Mouse (Mus musculus) CH12.LX (cell line): ENCODE results near the gene Arel1. TPM values are rescaled to one million over a fixed set of nuclear protein-coding genes. Genes with fewer than 3 reads are reported as not detected.

ENCODE experiments used
- DNase-seq: peaks from one replicate; pipeline ENCODE4 v3.0.0-alpha.2; 2013; ENCODE audit errors: extremely low read depth
- H3K27ac ChIP-seq: 2 replicates; pipeline ENCODE4 v1.5.1; 2012; ENCODE audit warnings: low read depth, mild to moderate bottlenecking, control low read depth, moderate library complexity; ENCODE audit not compliant: insufficient read depth
- H3K27me3 ChIP-seq: replicated peaks from 2 replicates; pipeline ENCODE3; 2012; ENCODE audit warnings: inconsistent platforms
- H3K36me3 ChIP-seq, 2 experiments: replicated peaks in 1 of 2; 2 replicates each; pipeline versions ENCODE3 to v1.6.1; 2012; ENCODE audit warnings: inconsistent platforms in 1 of 2, low read length in 1 of 2, mild to moderate bottlenecking in 1 of 2, mixed read lengths in 1 of 2, moderate library complexity in 1 of 2; ENCODE audit not compliant: control insufficient read depth in 1 of 2, insufficient read depth in 1 of 2
- H3K4me1 ChIP-seq, 2 experiments: 2 replicates each; pipeline ENCODE4 v1.6.1; 2012; ENCODE audit warnings: inconsistent platforms in 1 of 2, moderate library complexity in 1 of 2; ENCODE audit not compliant: insufficient read depth in 2 of 2, control insufficient read depth in 1 of 2
- H3K4me2 ChIP-seq: 2 replicates; pipeline ENCODE4 v1.6.1; 2012; ENCODE audit warnings: low read depth, mild to moderate bottlenecking, control low read depth; ENCODE audit not compliant: poor library complexity, insufficient read depth, severe bottlenecking
- H3K4me3 ChIP-seq, 3 experiments: fragments of 150-350 bp in 1 of 3; sonication (generic) in 1 of 3; replicated peaks in 1 of 3; 2 replicates each; pipeline versions ENCODE3 to v1.5.1; 2011 to 2012; ENCODE audit warnings: low read depth in 2 of 3, low read length in 2 of 3, mild to moderate bottlenecking in 2 of 3, moderate library complexity in 2 of 3, control low read depth in 1 of 3, improper control_type of control experiment in 1 of 3, inconsistent platforms in 1 of 3, mixed read lengths in 1 of 3; ENCODE audit not compliant: poor library complexity in 1 of 3
- H3K79me2 ChIP-seq: replicated peaks from 2 replicates; pipeline ENCODE4 v1.6.1; 2012; ENCODE audit warnings: mild to moderate bottlenecking, moderate library complexity; ENCODE audit not compliant: control insufficient read depth, poor library complexity, insufficient read depth, severe bottlenecking; ENCODE audit errors: extremely low read depth
- H3K9ac ChIP-seq: 2 replicates; pipeline ENCODE4 v1.6.1; 2012; ENCODE audit warnings: low read depth, mild to moderate bottlenecking, control low read depth, moderate library complexity; ENCODE audit not compliant: insufficient read depth
- H3K9me3 ChIP-seq: replicated peaks from 2 replicates; pipeline ENCODE3; 2012; ENCODE audit warnings: low read length, inconsistent platforms, mixed read lengths
- BHLHE40 ChIP-seq: IDR thresholded peaks from 2 replicates; pipeline ENCODE4 v1.6.1; 2011; ENCODE audit warnings: mild to moderate bottlenecking, low read depth, low read length, improper control_type of control experiment
- CHD1 ChIP-seq: IDR thresholded peaks from 2 replicates; pipeline ENCODE4 v1.6.1; 2012; ENCODE audit warnings: low read depth, low read length, improper control_type of control experiment, inconsistent platforms
- CHD2 ChIP-seq: IDR thresholded peaks from 2 replicates; pipeline ENCODE4 v1.6.1; 2011; ENCODE audit warnings: low read length, improper control_type of control experiment
- CTCF ChIP-seq, 2 experiments: IDR thresholded peaks in 1 of 2; conservative IDR thresholded peaks in 1 of 2; 2 replicates each; pipeline ENCODE4 v1.5.1; 2011 to 2012; ENCODE audit warnings: low read depth in 2 of 2, low read length in 2 of 2, improper control_type of control experiment in 1 of 2, inconsistent platforms in 1 of 2, mild to moderate bottlenecking in 1 of 2, moderate library complexity in 1 of 2
- E2F4 ChIP-seq: IDR thresholded peaks from 2 replicates; pipeline ENCODE4 v1.6.1; 2011; ENCODE audit warnings: low read depth, low read length, improper control_type of control experiment; ENCODE audit not compliant: insufficient replicate concordance
- ELF1 ChIP-seq: IDR thresholded peaks from 2 replicates; pipeline ENCODE4 v1.6.1; 2014; ENCODE audit warnings: low read depth, mild to moderate bottlenecking, inconsistent platforms, low read length, improper control_type of control experiment
- EP300 ChIP-seq: IDR thresholded peaks from 2 replicates; pipeline ENCODE4 v1.6.1; 2011; ENCODE audit warnings: low read length, improper control_type of control experiment
- ETS1 ChIP-seq: conservative IDR thresholded peaks from 2 replicates; pipeline ENCODE4 v1.6.1; 2012; ENCODE audit warnings: low read depth, mild to moderate bottlenecking, inconsistent platforms, low read length, improper control_type of control experiment, moderate library complexity
- GABPA ChIP-seq: IDR thresholded peaks from 2 replicates; pipeline ENCODE4 v1.6.1; 2012; ENCODE audit warnings: low read depth, low read length, improper control_type of control experiment, inconsistent platforms; ENCODE audit not compliant: insufficient replicate concordance
- HCFC1 ChIP-seq: IDR thresholded peaks from 2 replicates; pipeline ENCODE4 v1.6.1; 2012; ENCODE audit warnings: low read depth, mild to moderate bottlenecking, inconsistent platforms, low read length, improper control_type of control experiment
- IRF4 ChIP-seq: IDR thresholded peaks from 2 replicates; pipeline ENCODE4 v1.6.1; 2014; ENCODE audit warnings: low read depth, mild to moderate bottlenecking, inconsistent platforms, low read length, improper control_type of control experiment
- KAT2A ChIP-seq: IDR thresholded peaks from 2 replicates; pipeline ENCODE4 v1.6.1; 2012; ENCODE audit warnings: low read length, improper control_type of control experiment, inconsistent platforms; ENCODE audit not compliant: insufficient replicate concordance
- MAFK ChIP-seq: IDR thresholded peaks from 2 replicates; pipeline ENCODE4 v1.6.1; 2011; ENCODE audit warnings: low read length, improper control_type of control experiment; ENCODE audit not compliant: insufficient replicate concordance
- MAX ChIP-seq: IDR thresholded peaks from 2 replicates; pipeline ENCODE4 v1.6.1; 2011; ENCODE audit warnings: low read length, improper control_type of control experiment
- MAZ ChIP-seq: IDR thresholded peaks from 2 replicates; pipeline ENCODE4 v1.6.1; 2012; ENCODE audit warnings: low read depth, mild to moderate bottlenecking, inconsistent platforms, low read length, improper control_type of control experiment, moderate library complexity
- MEF2A ChIP-seq: IDR thresholded peaks from 2 replicates; pipeline ENCODE4 v1.6.1; 2014; ENCODE audit warnings: low read depth, mild to moderate bottlenecking, inconsistent platforms, low read length, improper control_type of control experiment, borderline replicate concordance
- MXI1 ChIP-seq: IDR thresholded peaks from 2 replicates; pipeline ENCODE4 v1.6.1; 2011; ENCODE audit warnings: mild to moderate bottlenecking, low read depth, low read length, improper control_type of control experiment
- MYC ChIP-seq: IDR thresholded peaks from 2 replicates; pipeline ENCODE4 v1.6.1; 2011; ENCODE audit warnings: low read depth, mild to moderate bottlenecking, improper control_type of control experiment, low read length
- NELFE ChIP-seq: IDR thresholded peaks from 2 replicates; pipeline ENCODE4 v1.6.1; 2011; ENCODE audit warnings: low read depth, low read length, improper control_type of control experiment
- NRF1 ChIP-seq: IDR thresholded peaks from 2 replicates; pipeline ENCODE4 v1.6.1; 2014; ENCODE audit warnings: low read depth, mild to moderate bottlenecking, inconsistent platforms, low read length, improper control_type of control experiment, moderate library complexity
- PAX5 ChIP-seq: IDR thresholded peaks from 2 replicates; pipeline ENCODE4 v1.6.1; 2012; ENCODE audit warnings: low read length, inconsistent platforms, mixed read lengths
- POLR2A ChIP-seq: IDR thresholded peaks from 2 replicates; pipeline ENCODE4 v1.6.1; 2011; ENCODE audit warnings: low read depth, mild to moderate bottlenecking, improper control_type of control experiment, low read length
- POLR2AphosphoS2 ChIP-seq: IDR thresholded peaks from 2 replicates; pipeline ENCODE4 v1.6.1; 2011; ENCODE audit warnings: low read depth, low read length, improper control_type of control experiment
- RAD21 ChIP-seq: IDR thresholded peaks from 2 replicates; pipeline ENCODE4 v1.6.1; 2011; ENCODE audit warnings: low read depth, mild to moderate bottlenecking, low read length, improper control_type of control experiment, moderate library complexity
- RCOR1 ChIP-seq: conservative IDR thresholded peaks from 2 replicates; pipeline ENCODE4 v1.6.1; 2012; ENCODE audit warnings: low read depth, mild to moderate bottlenecking, inconsistent platforms, low read length, improper control_type of control experiment
- SIN3A ChIP-seq: IDR thresholded peaks from 2 replicates; pipeline ENCODE4 v1.6.1; 2012; ENCODE audit warnings: low read length, improper control_type of control experiment, inconsistent platforms
- SMC3 ChIP-seq: IDR thresholded peaks from 2 replicates; pipeline ENCODE4 v1.6.1; 2011; ENCODE audit warnings: low read depth, low read length, improper control_type of control experiment
- TBP ChIP-seq: conservative IDR thresholded peaks from 2 replicates; pipeline ENCODE4 v1.6.1; 2011; ENCODE audit warnings: low read depth, low read length, improper control_type of control experiment
- TCF12 ChIP-seq: IDR thresholded peaks from 2 replicates; pipeline ENCODE4 v1.6.1; 2014; ENCODE audit warnings: low read depth, mild to moderate bottlenecking, inconsistent platforms, low read length, improper control_type of control experiment
- UBTF ChIP-seq: IDR thresholded peaks from 2 replicates; pipeline ENCODE4 v1.6.1; 2012; ENCODE audit warnings: low read depth, mild to moderate bottlenecking, inconsistent platforms, low read length, improper control_type of control experiment, moderate library complexity
- USF1 ChIP-seq: IDR thresholded peaks from 2 replicates; pipeline ENCODE4 v1.6.1; 2014; ENCODE audit warnings: low read depth, mild to moderate bottlenecking, inconsistent platforms, low read length, improper control_type of control experiment
- USF2 ChIP-seq: conservative IDR thresholded peaks from 2 replicates; pipeline ENCODE4 v1.6.1; 2011; ENCODE audit warnings: low read depth, low read length, improper control_type of control experiment
- ZC3H11A ChIP-seq: IDR thresholded peaks from 2 replicates; pipeline ENCODE4 v1.6.1; 2012; ENCODE audit warnings: low read depth, mild to moderate bottlenecking, inconsistent platforms, low read length, improper control_type of control experiment
- ZKSCAN1 ChIP-seq: IDR thresholded peaks from 2 replicates; pipeline ENCODE4 v1.6.1; 2012; ENCODE audit warnings: low read depth, inconsistent platforms, low read length, improper control_type of control experiment, borderline replicate concordance
- ZMIZ1 ChIP-seq: IDR thresholded peaks from 2 replicates; pipeline ENCODE4 v1.6.1; 2012; ENCODE audit warnings: low read depth, mild to moderate bottlenecking, inconsistent platforms, low read length, improper control_type of control experiment
- ZNF384 ChIP-seq: IDR thresholded peaks from 2 replicates; pipeline ENCODE4 v1.6.1; 2012; ENCODE audit warnings: low read depth, low read length, improper control_type of control experiment, inconsistent platforms
- dilution Hi-C: fragments of 300-500 bp; cut with MboI; formaldehyde crosslinking; loops from 2 replicates; pipeline ENCODE4 v1.14.3; 2020; ENCODE audit warnings: low sequenced_read_pairs; ENCODE audit not compliant: extremely low pct_unique_long_range_greater_than_20kb, extremely low pct_ligation_motif_present
- in situ Hi-C: fragments of 300-500 bp; cut with MboI; formaldehyde crosslinking; loops from 3 replicates; pipeline ENCODE4 v1.14.3; 2019; ENCODE audit warnings: low sequenced_read_pairs, low pct_ligation_motif_present, low pct_unique_long_range_greater_than_20kb, mixed read lengths
- polyA plus RNA-seq: library from polyadenylated mRNA; unstranded; fragments of >175 nt; gene quantifications from 2 replicates; pipeline ENCODE4 v1.2.1, GENCODE M21; 2012; ENCODE audit warnings: low read depth; ENCODE audit not compliant: insufficient read length
- total RNA-seq, 2 experiments: library from RNA; depleted of rRNA; stranded (reverse); fragments of 300-350 nt in 1 of 2; fragments of >200 nt in 1 of 2; gene quantifications; 2 replicates each; pipeline ENCODE4 v1.2.3; 2012 to 2014

Gene Arel1
- total RNA-seq (2012; rRNA removed) (18.5 and 21.6 TPM in 2 replicates), total RNA-seq (2014; rRNA removed) (20.0 and 22.5 TPM in 2 replicates), polyA plus RNA-seq (14.2 and 16.9 TPM in 2 replicates)

DNA sequence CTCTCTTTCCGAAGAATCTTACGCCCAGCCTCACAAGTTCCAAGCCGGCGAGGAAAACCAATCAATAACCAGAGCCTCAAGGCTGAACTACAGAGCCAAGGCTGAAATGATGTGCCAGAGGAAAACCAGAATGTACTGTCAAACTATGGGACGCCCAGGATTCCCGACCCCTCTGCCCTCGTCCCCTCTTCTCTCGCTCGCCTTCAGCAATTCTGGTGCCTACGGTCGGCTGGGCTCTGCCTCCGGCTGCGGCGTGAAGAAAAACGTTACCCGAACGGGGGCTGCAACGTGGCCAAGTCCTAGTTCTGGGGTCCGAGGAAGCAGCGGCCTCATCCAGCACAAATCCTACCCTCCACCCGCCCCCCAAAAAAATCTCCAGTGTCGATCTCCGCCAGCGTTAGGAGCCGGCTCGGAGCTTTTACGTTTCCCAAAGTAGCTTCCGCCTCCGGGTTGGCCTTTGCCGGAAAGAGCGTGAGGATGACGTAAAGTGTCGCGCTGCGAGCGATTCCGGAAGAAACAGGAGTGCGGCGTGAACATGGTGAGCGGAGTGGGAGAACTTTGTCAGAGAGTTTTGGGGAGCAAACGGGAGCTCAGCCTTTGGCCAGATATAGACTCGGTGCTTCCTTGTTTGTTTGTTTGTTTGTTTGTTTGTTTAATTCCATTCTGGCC is at the start of gene Arel1, which contains the start of gene Fcf1:
Arel1 (minus strand) TSS at position 473 of the 669 bp plus-strand sequence.
Fcf1 (plus strand) TSS at position 470 of the 669 bp plus-strand sequence.
- peak within 1 kb of the TSS; percentile 92 for H3K9ac ChIP-seq
- H3K4me1 ChIP-seq = peaks cover 0 to 15% of the 10 kb centered on the region in 2 experiments; a peak in 2 of 4 replicates
- in situ Hi-C loops = no loop called here
- no peaks in the 10 kb centered on the region for H3K27me3 ChIP-seq
- peaks cover 45% of the 10 kb centered on the region for H3K79me2 ChIP-seq
- DNase-seq = peak; percentile 92
- H3K9me3 ChIP-seq = no peaks in the 10 kb centered on the region
- peak; percentile 63; the same call in 1 of the 2 replicates for TF ChIP-seq IRF4
- TF ChIP-seq SIN3A = peak; percentile 100
- peak; percentile 31; the same call in 1 of the 2 replicates for TF ChIP-seq MEF2A
- 0 out of 2 replicates have a peak, but pooled peaks have one; percentile 55 for TF ChIP-seq MAZ
- TF ChIP-seq KAT2A = peak; percentile 96
- TF ChIP-seq TBP = 0 out of 2 replicates have a peak, but pooled peaks have one; percentile 47
- TF ChIP-seq E2F4 = no peak
- TF ChIP-seq ZKSCAN1 = no peak
- TF ChIP-seq EP300 = no peak
- TF ChIP-seq NELFE = peak; percentile 83
- peak; percentile 71 for TF ChIP-seq MAX
- peak; percentile 90 for TF ChIP-seq TCF12
- TF ChIP-seq UBTF = no peak
- TF ChIP-seq USF2 = no peak
- no peak for TF ChIP-seq USF1
- no peak for TF ChIP-seq CTCF (conservative IDR thresholded peaks at IDR 0.05 in 1 of 2, IDR thresholded peaks at IDR 0.05 in 1 of 2; ENCODE audit: low read depth in 2 of 2, low read length in 2 of 2)
- TF ChIP-seq CHD1 = no peak
- no peak for TF ChIP-seq PAX5
- TF ChIP-seq RAD21 = no peak
- TF ChIP-seq ELF1 = peak; percentile 99
- peak; percentile 82 for TF ChIP-seq CHD2
- peak; percentile 82; the same call in 1 of the 2 replicates for TF ChIP-seq POLR2AphosphoS2
- TF ChIP-seq ETS1 = 0 out of 2 replicates have a peak, but pooled peaks have one; percentile 30
- no peak; the same call in 1 of the 2 replicates for TF ChIP-seq MYC
- peak; percentile 96 for TF ChIP-seq HCFC1
- no peak for TF ChIP-seq ZC3H11A
- no peak for TF ChIP-seq BHLHE40
- TF ChIP-seq MXI1 = peak; percentile 97
- TF ChIP-seq ZNF384 = no peak
- TF ChIP-seq MAFK = no peak
- no peak for TF ChIP-seq SMC3
- TF ChIP-seq RCOR1 = 0 out of 2 replicates have a peak, but pooled peaks have one; percentile 36
- TF ChIP-seq NRF1 = peak; percentile 42
- no peak; the same call in 1 of the 2 replicates for TF ChIP-seq ZMIZ1
- TF ChIP-seq GABPA = peak; percentile 57; the same call in 1 of the 2 replicates
- peak; percentile 92 for TF ChIP-seq POLR2A
- H3K27ac ChIP-seq = 0 out of 2 replicates have a peak within 1 kb of the TSS, but pooled peaks have one; percentile 24
- dilution Hi-C loops = no loop called here
- peak within 1 kb of the TSS; percentile 97 for H3K4me2 ChIP-seq
- H3K36me3 ChIP-seq = peaks cover 25 to 34% of the 10 kb centered on the region in 2 experiments
- peak within 1 kb of the TSS; percentile 75 to 95 (median 81) for H3K4me3 ChIP-seq
